ENCODE assay signal across 8 mouse cellular contexts in the genomic region with DNA sequence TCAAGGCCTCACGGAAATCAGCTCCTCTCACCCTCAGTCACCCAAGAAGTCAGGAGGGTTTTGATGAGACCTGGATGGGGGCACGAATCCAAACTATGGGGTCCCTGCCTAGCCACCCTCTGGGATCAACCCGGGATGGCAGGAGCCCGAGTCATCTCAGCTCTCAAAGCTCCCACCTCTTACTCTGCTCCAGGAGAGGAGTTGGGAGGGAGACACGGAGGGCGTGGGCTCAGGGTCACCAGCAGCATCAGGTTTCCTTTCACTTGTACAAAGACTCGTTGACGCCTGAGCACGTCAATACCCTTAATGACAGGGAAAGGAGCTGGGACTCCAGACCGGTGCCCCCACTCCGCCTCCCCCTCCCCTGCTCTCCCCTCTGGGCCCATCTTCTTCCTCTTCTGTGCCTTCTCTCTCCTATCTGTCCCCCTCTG.
DNase-seq lines count a peak whose midpoint lies in the region; ATAC-seq and TF ChIP-seq lines count a peak whose summit lies in the region.

No protein-coding gene starts in this region.

- H3K9me3 ChIP-seq in heart, embryonic 14.5 days (ENCODE audit: control insufficient read depth, low read length): no peaks in the 10 kb centered on the region
- H3K9me3 ChIP-seq in ES-E14 (ENCODE audit: control insufficient read depth, insufficient read depth, low read depth, low read length): no peaks in the 10 kb centered on the region
- H3K9me3 ChIP-seq in forebrain, embryonic 16.5 days (ENCODE audit: control insufficient read depth, low read length): no peaks in the 10 kb centered on the region
- H3K9me3 ChIP-seq in midbrain, embryonic 13.5 days: no peaks in the 10 kb centered on the region

- in situ Hi-C loops in ES-E14 (cut with MboI; ENCODE audit: low sequenced_read_pairs in 2 of 2, unreplicated experiment in 2 of 2): no loop called here

- no peak for ATAC-seq in heart, embryonic 14.5 days (ENCODE audit: insufficient number of reproducible peaks, insufficient read depth, low FRiP score, low read depth)
- peak; percentile 16; the same call in 1 of the 2 replicates for ATAC-seq in forebrain, embryonic 16.5 days
- ATAC-seq in midbrain, embryonic 13.5 days: 0 out of 2 replicates have a peak, but pooled peaks have one; percentile 22
- no peak for ATAC-seq in CD4-positive, CD25-positive, alpha-beta regulatory T cell, adult 4 months

- 28% methylated on average over 11 of the region's 11 CpGs for WGBS in heart, embryonic 14.5 days
- 11% methylated on average over 11 of the region's 11 CpGs for WGBS in forebrain, embryonic 16.5 days
- WGBS in midbrain, embryonic 13.5 days: 20% methylated on average over 11 of the region's 11 CpGs

- H3K27ac ChIP-seq in heart, embryonic 14.5 days (replicated peaks in 1 of 2; ENCODE audit: control insufficient read depth in 1 of 2, insufficient read depth in 1 of 2, low read depth in 2 of 2, low read length in 2 of 2): no peak overlapping the region
- H3K27ac ChIP-seq in ES-E14 (ENCODE audit: insufficient read depth, low read depth, low read length, poor library complexity, severe bottlenecking): peak overlapping the region; percentile 61; the same call in 1 of the 2 replicates
- H3K27ac ChIP-seq in forebrain, embryonic 16.5 days (ENCODE audit: low read length): no peak overlapping the region
- no peak overlapping the region for H3K27ac ChIP-seq in midbrain, embryonic 13.5 days

- H3K4me2 ChIP-seq in heart, embryonic 14.5 days (ENCODE audit: low read length): peak overlapping the region; percentile 93
- H3K4me2 ChIP-seq in forebrain, embryonic 16.5 days (ENCODE audit: low read length): no peak overlapping the region; the same call in 1 of the 2 replicates
- peak overlapping the region; percentile 72 for H3K4me2 ChIP-seq in midbrain, embryonic 13.5 days (replicated peaks)

- 0 out of 2 replicates have a peak, but pooled peaks cover 3% of the 10 kb centered on the region for H3K27me3 ChIP-seq in heart, embryonic 14.5 days (ENCODE audit: control insufficient read depth, insufficient read depth, low read length)
- H3K27me3 ChIP-seq in forebrain, embryonic 16.5 days (replicated peaks; ENCODE audit: control insufficient read depth, insufficient read depth, low read length): peaks cover 17% of the 10 kb centered on the region
- H3K27me3 ChIP-seq in midbrain, embryonic 13.5 days: peaks cover 52% of the 10 kb centered on the region

- peak overlapping the region; percentile 73 for H3K9ac ChIP-seq in heart, embryonic 14.5 days (ENCODE audit: low read length)
- peak overlapping the region; percentile 79; the same call in 1 of the 2 replicates for H3K9ac ChIP-seq in ES-E14 (ENCODE audit: insufficient read depth, low read depth, low read length, poor library complexity, severe bottlenecking)
- no peak overlapping the region for H3K9ac ChIP-seq in forebrain, embryonic 16.5 days (replicated peaks; ENCODE audit: low read depth, low read length)
- H3K9ac ChIP-seq in midbrain, embryonic 13.5 days (replicated peaks): no peak overlapping the region

- H3K4me1 ChIP-seq in heart, embryonic 14.5 days (ENCODE audit: control insufficient read depth in 2 of 2, insufficient read depth in 2 of 2, low read length in 2 of 2): peaks cover 29 to 43% of the 10 kb centered on the region in 2 experiments
- peaks cover 9 to 22% of the 10 kb centered on the region in 2 experiments for H3K4me1 ChIP-seq in ES-E14 (ENCODE audit: control insufficient read depth in 2 of 2, insufficient read depth in 2 of 2, low read length in 2 of 2, poor library complexity in 1 of 2)
- peaks cover 12% of the 10 kb centered on the region for H3K4me1 ChIP-seq in forebrain, embryonic 16.5 days (replicated peaks; ENCODE audit: control insufficient read depth, insufficient read depth, low read length)
- peaks cover 32% of the 10 kb centered on the region for H3K4me1 ChIP-seq in midbrain, embryonic 13.5 days (replicated peaks)

- no peak for DNase-seq in heart, adult 9 months (ENCODE audit: low spot score in 2 of 2)
- DNase-seq in ES-E14 (ENCODE audit: low read depth, low spot score): no peak
- DNase-seq in thymus, adult 18-20 months: no peak
- DNase-seq in left cerebral cortex, adult 8-10 months (ENCODE audit: low spot score in 2 of 2): no peak

- H3K4me3 ChIP-seq in heart, embryonic 14.5 days (ENCODE audit: control insufficient read depth in 1 of 2, insufficient read depth in 1 of 2, low read depth in 1 of 2, low read length in 2 of 2): no peak overlapping the region; a peak in 2 of 4 replicates
- peak overlapping the region; percentile 52 to 69 for H3K4me3 ChIP-seq in ES-E14 (ENCODE audit: insufficient read depth in 1 of 2, low read depth in 1 of 2, low read length in 2 of 2, poor library complexity in 1 of 2, severe bottlenecking in 1 of 2)
- H3K4me3 ChIP-seq in forebrain, embryonic 16.5 days (replicated peaks; ENCODE audit: low read length): no peak overlapping the region; the same call in 1 of the 2 replicates
- H3K4me3 ChIP-seq in midbrain, embryonic 13.5 days (replicated peaks): peak overlapping the region; percentile 45; the same call in 1 of the 2 replicates

- no peaks in the 10 kb centered on the region for H3K36me3 ChIP-seq in heart, embryonic 14.5 days (ENCODE audit: control insufficient read depth, insufficient read depth, low read length)
- H3K36me3 ChIP-seq in ES-E14 (ENCODE audit: control insufficient read depth, insufficient read depth, low read length, poor library complexity, severe bottlenecking): no peaks in the 10 kb centered on the region
- no peaks in the 10 kb centered on the region for H3K36me3 ChIP-seq in forebrain, embryonic 16.5 days (ENCODE audit: control insufficient read depth, insufficient read depth)
- H3K36me3 ChIP-seq in midbrain, embryonic 13.5 days: no peaks in the 10 kb centered on the region

TF ChIP-seq in ES-E14, 5 proteins besides CTCF, POLR2A, EP300 and RAD21:
- no peak for TF ChIP-seq ZNF384 (IDR thresholded peaks at IDR 0.05; ENCODE audit: low read depth, low read length)
- no peak for TF ChIP-seq CHD2 (IDR thresholded peaks at IDR 0.05; ENCODE audit: low read depth, low read length)
- no peak for TF ChIP-seq MAFK (IDR thresholded peaks at IDR 0.05; ENCODE audit: insufficient read depth, low read depth, low read length)
- TF ChIP-seq HCFC1 (IDR thresholded peaks at IDR 0.05; ENCODE audit: borderline replicate concordance, insufficient read depth, low read length): no peak
- no peak for TF ChIP-seq ZC3H11A (IDR thresholded peaks at IDR 0.05; ENCODE audit: borderline replicate concordance, low read depth, low read length)

Comparison
In these comparisons a context has a peak if more than half of its experiments do, and no peak if none do; other contexts are left out.
1. ATAC-seq: peak in forebrain, embryonic 16.5 days (single experiment) and midbrain, embryonic 13.5 days (single experiment); none in heart, embryonic 14.5 days (single experiment) and CD4-positive, CD25-positive, alpha-beta regulatory T cell, adult 4 months (single experiment).
2. H3K4me3 ChIP-seq: peak in ES-E14 (2 of 2) and midbrain, embryonic 13.5 days (single experiment); none in heart, embryonic 14.5 days (0 of 2) and forebrain, embryonic 16.5 days (single experiment).
3. H3K9ac ChIP-seq: peak in heart, embryonic 14.5 days (single experiment) and ES-E14 (single experiment); none in forebrain, embryonic 16.5 days (single experiment) and midbrain, embryonic 13.5 days (single experiment).